Mouse (Mus musculus): Measurements from ENCODE around the gene Polr1d.

Gene Polr1d

DNA sequence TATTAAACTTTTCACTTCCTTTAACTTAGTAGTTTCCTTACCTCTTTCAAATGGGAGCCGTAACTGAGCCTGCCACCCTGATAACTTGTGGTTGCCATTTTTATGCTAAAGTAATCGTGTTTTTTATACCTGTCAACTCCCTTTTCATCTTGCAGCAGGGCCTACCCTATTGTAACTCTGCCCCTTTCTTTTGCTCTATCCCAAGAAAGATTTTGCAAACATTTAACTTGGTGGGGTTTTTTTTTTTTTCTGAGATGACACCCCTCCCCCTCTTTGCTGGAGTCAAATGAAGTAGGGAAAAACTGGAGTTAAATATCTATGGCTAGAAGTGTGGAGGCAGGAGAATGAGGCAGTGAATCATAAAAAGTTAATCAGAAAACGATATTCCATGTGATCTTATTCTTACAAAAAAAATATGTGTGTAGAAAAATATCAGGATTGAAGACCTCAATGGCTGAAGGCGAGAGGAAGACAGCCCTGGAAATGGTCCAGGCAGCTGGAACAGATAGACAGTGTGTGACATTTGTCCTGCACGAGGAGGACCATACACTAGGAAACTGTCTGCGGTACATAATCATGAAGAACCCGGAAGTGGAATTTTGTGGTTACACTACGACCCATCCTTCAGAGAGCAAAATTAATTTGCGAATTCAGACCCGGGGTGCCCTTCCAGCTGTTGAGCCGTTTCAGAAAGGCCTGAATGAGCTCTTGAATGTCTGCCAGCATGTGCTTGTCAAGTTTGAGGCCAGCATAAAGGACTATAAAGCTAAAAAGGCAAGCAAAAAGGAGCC, 1.5 kb downstream of the Polr1d start:
- in situ Hi-C loops (cut with MboI, MseI): no loop called here

DNA sequence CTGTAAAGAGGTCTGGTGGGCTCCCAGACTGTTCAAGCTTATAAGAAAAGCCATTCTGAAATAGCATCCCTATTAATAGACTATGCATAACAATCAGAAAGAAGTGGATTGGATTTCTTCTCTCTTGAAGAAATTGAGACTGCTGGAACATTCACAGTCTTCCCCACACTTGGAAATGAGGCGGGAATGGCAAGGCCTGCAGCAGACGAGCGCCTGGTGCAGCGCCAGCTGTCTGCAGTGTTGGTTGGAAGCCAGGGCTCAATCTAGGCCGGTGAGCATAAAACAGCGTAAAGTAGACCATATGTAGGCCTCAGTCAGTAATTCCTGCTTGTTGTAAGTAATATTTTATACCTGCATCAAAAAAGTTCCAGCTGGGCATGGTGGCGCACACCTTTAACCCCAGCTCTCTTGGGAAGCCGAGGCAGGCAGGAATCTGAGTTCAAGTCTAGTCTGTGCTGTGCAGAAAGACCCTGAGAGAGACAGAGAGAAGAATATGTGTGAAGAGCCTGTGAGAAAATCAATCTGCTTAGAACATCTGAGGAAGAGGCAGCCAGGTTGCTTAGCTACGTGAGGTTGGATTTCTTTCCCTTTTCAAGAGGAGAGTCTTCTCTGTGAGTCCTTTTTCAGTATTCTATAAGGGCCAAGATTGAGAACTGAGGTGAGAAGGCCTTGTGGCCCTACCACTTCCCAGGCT, 8.5 kb downstream of the Polr1d start:
- in situ Hi-C loops (cut with MboI, MseI): loop anchor here in 1 of 2 experiments (5.0 to 10.0 kb wide), 2 partner anchors 38 to 121 kb away; partner anchors contain the start of gene Mtif3

DNA sequence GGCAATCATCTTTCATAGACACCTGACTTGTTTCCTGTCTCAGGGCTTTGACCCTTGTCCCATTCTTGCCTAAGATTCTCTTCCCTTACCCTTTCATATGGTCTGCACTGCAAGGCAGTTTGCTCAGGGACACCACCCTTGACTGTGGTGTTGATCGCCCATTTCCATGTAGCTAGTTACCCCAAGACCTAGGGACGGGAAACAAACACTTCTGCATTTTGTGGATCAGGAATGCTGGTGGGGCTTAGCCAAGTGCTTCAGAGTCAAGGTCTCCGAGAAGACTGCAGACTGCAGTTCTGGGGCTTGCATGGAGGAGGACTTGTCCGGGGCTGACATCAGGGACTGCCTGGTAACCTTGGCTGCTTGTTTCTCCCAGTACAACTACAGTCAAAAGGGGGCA, 10.0 kb downstream of the Polr1d start:
- in situ Hi-C loops (cut with MboI, MseI): loop anchor here in 1 of 2 experiments (5.0 to 10.0 kb wide), 2 partner anchors 40 to 122 kb away; partner anchors contain the start of gene Mtif3

DNA sequence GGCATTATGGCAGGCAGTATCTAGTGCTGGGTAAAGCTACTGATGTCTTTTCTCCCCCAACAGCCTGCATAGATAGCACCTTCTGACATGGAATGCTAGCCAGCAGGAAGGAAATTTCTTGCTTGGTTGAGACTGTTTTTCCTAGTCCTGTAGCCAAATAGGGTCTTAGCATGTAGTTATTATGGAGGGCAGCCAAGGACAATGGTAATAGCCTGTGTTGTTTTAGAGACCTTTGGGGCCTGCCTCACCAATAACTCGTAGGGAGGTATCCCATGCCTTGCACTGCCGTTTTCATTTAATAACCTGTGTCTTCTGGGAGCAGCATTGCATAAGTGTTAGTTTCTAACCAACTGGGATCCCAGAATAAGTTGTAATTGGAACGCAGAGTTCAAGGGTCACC, 13.0 kb downstream of the Polr1d start:
- in situ Hi-C loops (cut with MboI, MseI): loop anchor here in 1 of 2 experiments (5.0 to 10.0 kb wide), 3 partner anchors 43 to 145 kb away; partner anchors contain the start of genes Gtf3a and Mtif3

DNA sequence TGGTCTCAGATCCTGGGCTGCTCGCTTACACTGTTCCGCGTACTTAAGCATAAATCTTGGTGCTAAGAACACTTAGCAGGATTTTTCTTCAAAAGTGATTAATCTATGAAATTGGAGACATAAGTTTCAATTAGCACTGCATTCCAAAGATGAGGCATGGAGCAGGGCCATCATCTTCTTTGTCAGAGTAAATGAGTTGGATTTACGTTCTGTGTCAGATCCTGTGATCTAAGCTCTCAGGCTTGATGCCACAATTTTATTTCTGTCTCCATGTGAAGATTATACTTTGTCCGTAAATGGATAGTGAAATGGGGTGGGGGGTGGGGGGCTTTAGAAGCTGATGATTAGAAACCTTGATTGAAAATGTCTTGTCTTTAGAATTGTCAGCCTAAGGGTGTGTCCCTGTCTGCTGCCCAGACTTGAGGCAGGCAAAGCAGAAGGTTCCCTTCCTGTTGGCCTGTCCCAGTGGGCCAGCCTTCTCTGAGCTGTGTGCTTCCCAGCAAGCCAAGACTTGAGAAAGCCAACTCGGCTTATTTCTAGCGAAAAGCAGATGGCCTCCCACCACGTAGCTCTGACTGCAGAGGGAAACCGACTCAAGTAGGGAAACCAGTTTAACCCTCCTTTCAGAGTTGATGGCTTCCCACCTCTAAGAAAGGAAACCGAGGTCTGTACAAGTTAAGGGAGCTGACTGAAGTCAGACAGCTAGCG, 13.6 kb downstream of the Polr1d start:
- in situ Hi-C loops (cut with MboI, MseI): loop anchor here in 1 of 2 experiments (10.0 kb wide), 1 partner anchor 146 kb away; the partner anchor contains the start of gene Gtf3a

DNA sequence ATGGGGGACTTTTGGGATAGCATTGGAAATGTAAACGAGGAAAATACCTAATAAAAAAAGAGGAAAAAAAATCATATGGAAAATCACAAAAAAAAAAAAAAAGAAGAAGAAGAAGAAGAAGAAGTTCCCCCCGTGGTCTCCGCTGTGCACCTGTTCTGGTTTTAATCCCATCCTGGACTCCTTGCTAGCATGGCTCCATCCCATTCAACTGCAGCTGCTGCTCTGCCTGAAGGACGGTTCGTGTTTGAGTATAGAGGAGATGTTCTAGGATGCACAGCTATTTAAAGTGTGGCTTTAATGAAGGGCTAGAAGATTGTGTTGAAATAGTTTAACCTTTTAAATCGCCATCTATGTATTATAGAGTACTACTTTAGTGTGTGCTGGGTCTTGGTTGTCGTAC, 15.6 kb downstream of the Polr1d start:
- in situ Hi-C loops (cut with MboI, MseI): loop anchor here in 1 of 2 experiments (10.0 kb wide), 1 partner anchor 148 kb away; the partner anchor contains the start of gene Gtf3a

DNA sequence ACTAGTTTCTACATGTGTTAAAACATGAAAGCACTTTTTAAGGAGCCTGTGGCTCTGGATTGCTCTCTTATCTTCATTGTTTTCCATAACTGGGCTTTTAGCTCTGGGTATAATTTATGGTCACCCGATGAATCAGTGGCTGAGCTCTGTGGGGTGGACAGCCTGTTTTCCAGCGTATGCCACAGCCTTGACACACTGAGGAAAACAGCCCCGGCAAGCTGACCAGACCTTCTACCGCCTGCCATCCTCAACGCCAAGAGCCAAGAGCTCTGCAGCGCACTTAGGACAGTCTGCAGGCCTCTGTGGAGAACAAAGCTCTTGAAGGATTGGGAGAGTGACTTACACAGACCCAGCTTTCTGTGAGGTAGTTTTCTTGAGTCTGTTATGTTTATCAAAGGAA, 17.4 kb downstream of the Polr1d start:
- in situ Hi-C loops (cut with MboI, MseI): loop anchor here in 1 of 2 experiments (10.0 kb wide), 1 partner anchor 149 kb away; the partner anchor contains the start of gene Gtf3a

DNA sequence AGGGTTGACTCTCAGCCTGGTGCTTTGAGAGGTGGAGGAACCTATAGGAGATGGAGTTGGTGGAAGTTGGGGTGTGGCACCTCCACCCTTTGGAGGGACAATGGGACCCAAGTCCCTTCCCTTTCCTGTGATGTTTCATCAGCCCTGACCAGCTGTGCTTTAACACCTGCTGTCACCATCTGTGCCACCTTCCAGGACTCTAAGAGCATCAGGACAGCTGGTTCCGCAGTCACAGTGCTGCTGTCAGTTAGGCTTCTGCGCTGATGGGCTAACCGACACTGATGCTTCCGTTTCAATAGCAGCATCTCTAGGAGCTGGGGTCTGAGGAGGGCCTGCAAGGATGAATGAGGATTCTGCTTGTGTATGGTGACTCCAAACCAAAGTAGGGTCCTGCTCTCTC, 19.7 kb downstream of the Polr1d start:
- in situ Hi-C loops (cut with MboI, MseI): loop anchor here in 1 of 2 experiments (10.0 kb wide), 1 partner anchor 152 kb away; the partner anchor contains the start of gene Gtf3a

DNA sequence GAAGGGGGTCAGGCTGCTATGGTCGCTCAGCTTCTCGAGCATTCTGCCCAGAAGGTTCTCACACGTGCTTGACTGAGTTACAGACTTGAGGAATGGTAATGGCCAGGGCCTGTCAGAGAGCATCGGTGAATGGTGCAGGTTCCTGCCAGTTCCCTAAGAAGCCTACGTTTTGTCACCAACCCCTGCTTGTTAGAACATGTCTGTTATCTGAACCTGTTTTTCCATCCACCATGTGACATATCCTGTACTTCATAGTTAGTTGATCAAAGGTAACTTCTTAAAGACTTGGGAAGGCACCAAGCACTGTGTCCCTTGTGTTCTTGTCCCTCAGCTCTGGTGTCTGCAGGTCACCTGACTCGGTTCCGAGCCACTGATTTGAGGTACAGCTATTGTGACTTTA, 21.8 kb downstream of the Polr1d start:
- in situ Hi-C loops (cut with MboI, MseI): loop anchor here in 1 of 2 experiments (10.0 kb wide), 1 partner anchor 154 kb away; the partner anchor contains the start of gene Gtf3a

DNA sequence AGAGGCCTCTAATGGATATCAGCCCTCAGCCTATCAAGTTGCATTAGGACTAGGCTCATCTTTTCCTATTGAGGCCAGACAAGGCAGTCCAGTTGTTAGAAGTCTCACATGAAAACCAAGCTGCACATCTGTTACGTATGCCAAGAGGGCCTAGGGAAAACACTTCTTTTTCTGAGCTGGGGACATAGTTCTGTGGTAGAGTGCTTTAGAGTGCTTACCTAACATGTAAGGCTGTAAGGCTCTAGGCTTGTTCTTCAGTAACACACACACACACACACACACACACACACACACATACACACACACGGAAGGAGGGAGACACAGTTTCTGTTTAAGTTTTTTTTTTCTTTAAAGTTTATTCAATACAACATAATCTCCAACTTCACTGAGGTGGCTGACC, 23.3 kb downstream of the Polr1d start:
- in situ Hi-C loops (cut with MboI, MseI): no loop called here

DNA sequence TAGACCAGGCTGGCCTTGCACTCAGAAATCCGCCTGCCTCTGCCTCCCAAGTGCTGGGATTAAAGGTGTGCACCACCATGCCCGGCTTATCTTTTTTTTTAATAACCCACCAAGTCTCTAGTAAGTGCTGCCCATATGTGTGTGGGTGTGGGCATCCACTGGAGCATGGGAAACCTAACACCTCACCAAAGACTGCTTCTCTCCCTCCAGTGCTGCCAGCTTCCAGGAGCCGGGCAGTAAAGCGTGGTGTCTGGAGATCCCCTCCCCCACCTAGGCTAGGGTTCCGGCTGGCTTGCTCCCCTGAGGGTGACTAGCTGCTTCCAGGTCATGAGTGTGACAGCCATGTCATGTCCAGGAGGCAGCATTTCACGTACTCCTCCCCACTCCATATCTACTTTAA, 25.4 kb downstream of the Polr1d start:
- in situ Hi-C loops (cut with MboI, MseI): no loop called here

DNA sequence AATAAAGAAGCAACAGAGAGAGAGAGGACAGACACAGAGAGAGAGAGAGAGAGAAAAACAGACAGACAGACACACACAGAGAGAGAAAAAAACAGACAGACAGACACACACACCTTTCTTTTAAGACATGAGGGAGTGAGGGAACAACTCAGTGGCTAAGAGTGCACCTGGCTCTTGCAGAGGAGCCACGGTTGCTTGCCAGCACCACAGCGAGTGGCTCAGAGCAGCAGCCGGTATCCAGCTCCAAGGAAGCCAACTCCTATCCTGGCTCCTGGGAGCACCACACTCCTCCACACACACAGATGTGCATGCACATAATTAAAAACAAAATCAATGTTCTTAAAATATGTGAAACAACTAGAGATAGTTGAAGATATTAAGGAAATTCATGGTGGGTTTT, 30.4 kb downstream of the Polr1d start:
- in situ Hi-C loops (cut with MboI, MseI): no loop called here

DNA sequence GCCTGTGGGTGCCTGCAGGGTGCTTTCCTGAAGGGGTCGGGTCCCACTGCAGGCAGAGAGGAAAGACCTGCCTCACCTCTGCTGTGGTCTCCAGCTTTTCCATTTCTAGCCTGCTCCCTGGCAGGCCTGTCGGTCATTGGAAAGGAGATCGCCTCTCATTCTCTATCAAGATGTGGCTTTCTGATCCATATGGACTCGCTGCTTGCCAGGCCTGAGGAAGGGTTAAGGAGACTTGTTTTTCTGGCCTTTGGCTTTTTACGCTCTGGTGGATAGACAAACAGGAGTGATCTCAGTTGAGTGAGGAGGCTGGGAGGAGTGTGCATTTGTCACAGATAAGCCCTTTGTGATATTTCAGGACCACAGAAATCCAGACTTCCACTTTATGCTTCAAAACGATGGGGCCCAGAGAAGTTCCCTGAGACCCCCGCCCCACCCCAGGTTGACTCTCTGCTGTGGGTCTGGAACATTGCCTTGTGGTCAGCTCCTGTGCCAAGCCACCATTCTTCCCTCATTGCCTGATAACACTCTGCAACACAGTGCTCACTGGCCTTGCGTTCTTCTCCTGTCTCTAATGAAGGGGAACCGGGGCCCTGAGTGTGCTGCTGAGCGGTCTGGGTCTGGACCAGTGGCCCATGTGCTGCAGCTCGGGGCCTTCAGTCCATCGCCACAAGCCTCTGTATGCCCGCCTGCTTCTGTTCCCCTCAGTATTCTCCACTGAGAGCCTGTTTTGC, 32.2 kb downstream of the Polr1d start:
- in situ Hi-C loops (cut with MboI, MseI): no loop called here

DNA sequence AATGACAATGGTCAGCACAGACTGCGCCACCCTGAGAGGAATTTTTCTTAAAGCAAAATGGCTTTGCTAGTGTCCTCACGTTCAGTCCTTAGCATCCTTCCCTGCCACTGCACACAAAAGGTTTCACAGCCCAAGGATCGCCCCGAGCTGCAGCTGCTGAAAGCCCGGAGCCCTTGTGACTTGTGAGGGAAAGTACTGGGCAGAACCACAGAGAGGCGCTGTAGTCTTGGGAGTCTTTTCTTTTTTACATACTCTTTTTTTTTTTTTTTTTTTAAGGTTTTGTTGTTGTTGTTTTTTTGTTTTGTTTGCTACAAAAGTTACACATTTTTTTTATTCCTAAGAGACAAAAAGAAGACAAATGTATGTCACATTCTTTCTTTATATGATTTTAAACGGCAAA, 37.9 kb downstream of the Polr1d start:
- in situ Hi-C loops (cut with MboI, MseI): no loop called here

DNA sequence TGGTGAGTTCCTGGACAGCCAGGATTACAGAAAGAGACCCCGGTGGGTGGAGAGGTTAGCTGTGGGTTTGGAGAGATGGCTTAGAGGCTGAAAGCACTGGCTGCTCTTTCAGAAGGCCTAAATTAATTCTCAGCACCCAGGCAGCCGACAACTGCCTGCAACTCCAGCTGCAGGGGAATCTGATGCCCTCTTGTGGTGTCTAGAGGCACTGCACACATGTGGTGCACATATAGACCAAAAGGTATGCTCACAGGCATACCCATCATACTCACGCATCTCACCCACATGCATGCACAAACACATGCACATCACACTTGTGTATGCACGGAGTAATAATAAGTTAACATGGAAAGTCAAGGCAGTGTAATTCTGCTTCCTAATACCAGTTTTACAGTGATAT, 38.8 kb downstream of the Polr1d start:
- in situ Hi-C loops (cut with MboI, MseI): no loop called here

DNA sequence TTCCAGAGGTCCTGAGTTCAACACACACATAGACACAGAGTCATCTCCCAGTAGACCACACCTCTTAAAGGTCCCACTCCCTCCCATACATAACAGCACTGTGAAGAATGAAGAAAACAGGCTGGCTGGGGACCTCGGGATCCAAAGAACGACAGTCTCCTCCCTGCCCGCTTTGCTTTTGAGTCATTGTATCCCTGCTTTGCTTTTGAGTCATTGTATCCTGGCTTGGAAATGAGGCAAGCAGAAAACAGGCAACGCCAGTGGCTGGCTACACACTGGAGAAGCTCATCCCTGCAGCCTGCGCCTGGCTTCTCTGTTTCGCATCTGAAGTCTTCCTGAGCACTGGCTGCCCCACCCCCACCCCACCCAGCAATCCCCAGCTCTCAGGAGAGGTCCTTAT, 40.2 kb downstream of the Polr1d start:
- in situ Hi-C loops (cut with MboI, MseI): no loop called here

DNA sequence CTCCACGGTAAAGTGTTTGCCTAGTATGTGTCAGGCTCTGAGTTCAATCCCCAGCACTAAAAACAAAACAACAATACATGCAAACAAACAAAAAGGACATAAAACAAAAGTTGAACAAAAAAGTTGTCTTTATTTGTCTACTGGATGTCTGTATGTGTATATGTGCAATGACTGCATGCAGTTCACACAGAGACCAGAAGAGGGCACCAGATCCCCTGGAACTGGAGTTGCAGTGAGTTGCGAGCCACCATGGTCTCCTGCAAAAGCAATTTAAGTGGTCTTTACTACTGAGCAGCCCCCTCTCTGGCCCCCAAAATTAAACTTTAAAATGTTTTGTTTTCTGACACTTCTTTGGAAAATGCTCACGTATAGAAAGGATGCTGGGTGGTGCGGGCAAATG, 44.3 kb downstream of the Polr1d start:
- in situ Hi-C loops (cut with MboI, MseI): loop anchor here in 1 of 2 experiments (10.0 kb wide), 1 partner anchor 436 kb away; no protein-coding TSS in a partner anchor

DNA sequence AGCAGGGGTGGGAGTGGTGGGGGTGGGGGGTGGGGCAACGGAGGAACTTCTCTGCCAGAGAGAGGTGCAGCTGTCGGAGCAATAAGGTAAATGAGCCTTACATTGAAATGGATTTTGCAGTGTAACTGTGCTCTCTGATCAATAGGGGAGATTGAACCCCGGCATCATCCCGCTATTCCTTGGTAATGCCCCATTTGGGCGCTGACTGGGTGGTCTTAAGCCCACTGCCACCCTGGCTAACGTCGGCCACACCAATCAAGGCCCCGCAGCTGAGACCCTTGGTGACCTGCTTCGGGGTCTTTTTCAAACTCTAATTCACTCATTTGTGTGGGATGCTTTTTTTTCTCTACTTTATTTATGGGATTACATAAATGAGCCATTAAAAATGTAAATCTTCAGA, 47.9 kb downstream of the Polr1d start:
- in situ Hi-C loops (cut with MboI, MseI): loop anchor here in 1 of 2 experiments (5.0 to 10.0 kb wide), 2 partner anchors 103 to 440 kb away; no protein-coding TSS in a partner anchor

DNA sequence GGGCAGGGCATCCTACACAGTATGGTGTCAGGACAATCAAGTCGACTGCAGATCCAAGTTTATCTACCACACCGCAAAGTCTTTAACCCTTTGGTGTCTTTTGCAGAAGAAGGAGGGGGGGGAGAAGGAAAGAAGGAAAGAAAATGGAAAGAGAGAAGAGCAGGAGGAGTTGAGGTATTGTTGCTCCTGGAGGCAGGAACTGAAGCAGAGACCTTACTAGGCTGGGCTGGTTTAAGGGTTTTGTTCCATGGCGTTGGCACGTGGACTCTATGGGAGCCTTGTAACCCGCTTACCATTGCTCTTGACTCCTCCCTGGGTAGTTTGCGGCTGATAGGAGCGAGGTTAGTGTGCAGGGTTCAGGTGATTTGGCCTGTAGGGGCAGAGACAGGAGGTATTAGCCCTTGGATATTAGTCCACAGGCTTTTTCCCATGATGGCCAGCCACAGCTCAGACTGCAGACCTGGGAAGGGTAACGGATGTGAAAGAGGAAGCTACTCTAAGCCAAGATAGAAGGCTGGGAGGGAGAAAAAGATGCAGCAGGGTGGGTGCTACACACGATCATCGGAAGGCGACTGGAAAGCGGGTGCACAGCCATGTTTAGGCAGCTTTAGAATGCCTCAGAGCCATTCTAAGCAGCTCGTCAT, 48.8 kb downstream of the Polr1d start:
- in situ Hi-C loops (cut with MboI, MseI): loop anchor here in 1 of 2 experiments (5.0 to 10.0 kb wide), 2 partner anchors 102 to 441 kb away; no protein-coding TSS in a partner anchor

DNA sequence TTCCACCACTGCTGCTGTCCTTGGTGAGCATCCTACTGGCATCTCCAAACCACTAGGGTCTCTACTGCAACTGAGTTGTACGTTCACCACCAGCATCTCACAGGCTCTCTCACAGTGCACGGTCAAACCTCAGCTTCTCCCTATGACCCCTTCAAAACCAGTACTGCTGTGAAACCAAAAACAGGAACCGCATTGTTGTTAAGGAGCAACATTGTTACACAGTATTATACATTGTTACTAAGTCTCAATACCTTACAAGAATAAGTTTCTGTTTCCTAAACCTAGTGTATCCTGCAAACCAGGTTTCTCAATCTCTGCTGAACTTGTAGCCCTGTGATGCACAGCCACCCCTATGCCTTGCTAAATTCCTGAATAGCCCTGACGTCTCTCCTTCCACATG, 51.0 kb downstream of the Polr1d start:
- in situ Hi-C loops (cut with MboI, MseI): loop anchor here in 1 of 2 experiments (5.0 to 10.0 kb wide), 2 partner anchors 99 to 443 kb away; no protein-coding TSS in a partner anchor
